Mouse (Mus musculus) heart, embryonic 16.5 days (tissue): Measurements from ENCODE around the gene Srgap1. TPM values are rescaled to one million over a fixed set of nuclear protein-coding genes. Genes with fewer than 3 reads are reported as not detected.

Source experiments
- ATAC-seq: fragments of 200-750 bp; cut with Nextera tagmentation; replicated peaks from 2 replicates; pipeline ENCODE4 v1.8.0; 2017; ENCODE audit warnings: moderate number of reproducible peaks; ENCODE audit not compliant: insufficient read depth, low FRiP score; ENCODE audit errors: extremely low read depth
- H3K27ac ChIP-seq: fragments of 300-500 bp; sonication (generic); 2 replicates; pipeline ENCODE4 v1.5.1; 2014; ENCODE audit warnings: mild to moderate bottlenecking, low read length, control low read depth, moderate library complexity
- H3K27me3 ChIP-seq: fragments of 300-500 bp; sonication (generic); 2 replicates; pipeline ENCODE4 v1.6.1; 2014; ENCODE audit warnings: low read length, mixed read lengths; ENCODE audit not compliant: control insufficient read depth, insufficient read depth
- H3K36me3 ChIP-seq: fragments of 300-500 bp; sonication (generic); 2 replicates; pipeline ENCODE4 v1.6.1; 2014; ENCODE audit not compliant: control insufficient read depth, insufficient read depth
- H3K4me1 ChIP-seq: fragments of 300-500 bp; sonication (generic); 2 replicates; pipeline ENCODE4 v1.6.1; 2014; ENCODE audit warnings: low read length, mixed read lengths; ENCODE audit not compliant: control insufficient read depth, insufficient read depth
- H3K4me2 ChIP-seq: fragments of 300-500 bp; sonication (generic); 2 replicates; pipeline ENCODE4 v1.6.1; 2014; ENCODE audit warnings: low read depth, mild to moderate bottlenecking, control low read depth, low read length
- H3K4me3 ChIP-seq: fragments of 300-500 bp; sonication (generic); 2 replicates; pipeline ENCODE4 v1.5.1; 2014; ENCODE audit warnings: mild to moderate bottlenecking, control low read depth, low read length
- H3K9ac ChIP-seq: fragments of 300-500 bp; sonication (generic); 2 replicates; pipeline ENCODE4 v1.6.1; 2014; ENCODE audit warnings: low read length, control low read depth
- H3K9me3 ChIP-seq: fragments of 300-500 bp; sonication (generic); replicated peaks from 2 replicates; pipeline ENCODE4 v1.6.1; 2016; ENCODE audit warnings: low read length; ENCODE audit not compliant: control insufficient read depth
- WGBS: fragments of 180-500 bp; shearing (Covaris S2); extraction: QIAGEN DNeasy Blood & Tissue Kit; methylation state at CpG from one replicate; pipeline ENCODE4 v1.1.7; 2014; 5-methylcytosine and 5-hydroxymethylcytosine counted together
- polyA plus RNA-seq: library from polyadenylated mRNA; unstranded; fragments of >200 nt; fragmentation: Nextera tagmentation; extraction: Ambion mirVana; gene quantifications from 2 replicates; pipeline ENCODE4 v1.2.1, GENCODE M21; 2015

The Srgap1 gene
- polyA plus RNA-seq, 1 experiment from 2014 or later = 7.1 TPM

- ATAC-seq = no peak
Measured at GRCm38 (mm10) chr10:121994660-121995059, 52.5 kb downstream of the Srgap1 start.

DNA sequence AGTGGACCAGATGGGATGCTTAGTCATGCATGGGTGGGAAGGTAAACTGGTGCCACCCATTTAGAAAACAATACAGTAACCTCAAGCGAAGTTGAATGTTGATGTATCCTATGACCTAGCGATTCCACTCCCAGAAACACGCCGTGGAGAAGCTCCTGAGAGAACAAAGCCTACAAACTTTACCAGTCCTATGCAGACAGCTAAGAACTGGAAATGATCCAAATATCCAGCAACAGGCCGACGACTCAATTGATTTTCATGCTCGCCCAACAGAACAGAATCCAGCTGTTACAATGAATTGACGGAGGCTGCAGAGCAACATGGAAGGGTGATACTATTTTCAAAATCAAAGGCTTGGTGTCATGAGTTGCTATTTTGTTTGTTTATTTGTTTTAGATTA lies 54.5 kb downstream of the Srgap1 start:
- H3K27ac ChIP-seq = no peak overlapping the region
- 69% methylated on average over 8 of the region's 8 CpGs for WGBS
- H3K9me3 ChIP-seq = no peaks in the 10 kb centered on the region
- no peak for ATAC-seq
- H3K9ac ChIP-seq = no peak overlapping the region
- no peak overlapping the region for H3K4me3 ChIP-seq
- H3K4me1 ChIP-seq = peaks cover 2% of the 10 kb centered on the region; the same call in 1 of the 2 replicates
- H3K36me3 ChIP-seq = no peaks in the 10 kb centered on the region
- H3K27me3 ChIP-seq = no peaks in the 10 kb centered on the region
- no peak overlapping the region for H3K4me2 ChIP-seq

More at GRCm38 (mm10) chr10:121994660-121995059, 52.5 kb downstream of the Srgap1 start:
- Histone ChIP-seq H3K9ac (no peak overlapping the region), H3K36me3 (no peaks in the 10 kb centered on the region), H3K27ac (no peak overlapping the region), H3K4me3 (no peak overlapping the region), H3K27me3 (no peaks in the 10 kb centered on the region), H3K4me2 (no peak overlapping the region), H3K4me1 (peaks cover 2% of the 10 kb centered on the region; the same call in 1 of the 2 replicates), H3K9me3 (no peaks in the 10 kb centered on the region)
- WGBS = 53% methylated on average over 5 of the region's 5 CpGs

DNA sequence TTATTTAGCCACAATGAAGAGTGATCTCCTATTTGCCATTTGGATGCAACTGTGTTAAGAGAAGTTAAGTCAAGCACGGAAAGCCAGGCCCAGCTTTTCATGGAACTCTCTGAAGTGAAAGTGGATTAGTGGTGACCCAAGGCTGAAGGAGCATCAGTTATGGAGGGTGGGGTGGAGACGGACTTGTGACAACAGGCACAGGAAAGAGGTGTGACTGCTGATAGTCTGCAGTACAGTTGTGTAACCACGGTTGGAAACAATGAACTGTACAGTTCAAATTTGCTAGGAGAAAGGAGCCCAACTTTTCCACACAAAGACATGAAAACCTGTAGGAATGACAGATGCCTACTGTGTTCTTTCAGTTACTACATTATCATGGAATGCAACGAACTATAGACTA lies 60.1 kb downstream of the Srgap1 start:
- no peak overlapping the region for H3K4me3 ChIP-seq
- H3K9me3 ChIP-seq = no peaks in the 10 kb centered on the region
- H3K9ac ChIP-seq = no peak overlapping the region
- H3K4me1 ChIP-seq = peaks cover 4% of the 10 kb centered on the region; the same call in 1 of the 2 replicates
- ATAC-seq = no peak
- H3K27ac ChIP-seq = no peak overlapping the region
- no peaks in the 10 kb centered on the region for H3K27me3 ChIP-seq
- 66% methylated on average over 4 of the region's 4 CpGs for WGBS
- H3K36me3 ChIP-seq = no peaks in the 10 kb centered on the region
- H3K4me2 ChIP-seq = no peak overlapping the region

DNA sequence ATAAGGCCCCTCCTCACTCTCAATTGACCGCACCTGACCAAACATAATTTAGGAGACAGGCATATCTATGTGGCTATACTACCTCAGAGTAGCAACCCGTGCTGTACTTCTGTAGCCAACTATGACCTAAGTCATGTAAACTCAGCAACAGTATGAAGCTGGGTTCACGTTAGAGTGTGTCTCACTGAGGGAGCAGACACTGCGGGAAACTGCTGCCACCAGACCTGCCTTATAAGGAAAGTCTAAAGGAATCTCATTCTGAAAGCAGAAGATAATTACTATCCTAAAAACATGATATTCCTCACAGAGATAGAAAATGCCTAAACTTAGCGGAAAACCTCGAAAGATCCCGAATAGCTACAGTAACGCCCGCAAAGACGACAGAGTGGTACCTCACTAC lies 62.2 kb downstream of the Srgap1 start:
- no peak for ATAC-seq
- Histone ChIP-seq H3K36me3 (no peaks in the 10 kb centered on the region), H3K27ac (no peak overlapping the region), H3K4me2 (no peak overlapping the region), H3K4me1 (peaks cover 4% of the 10 kb centered on the region; the same call in 1 of the 2 replicates), H3K4me3 (no peak overlapping the region), H3K9me3 (no peaks in the 10 kb centered on the region), H3K9ac (no peak overlapping the region), H3K27me3 (no peaks in the 10 kb centered on the region)
- 75% methylated on average over 10 of the region's 10 CpGs for WGBS

GRCm38 (mm10) chr10:121983993-121984610 lies 63.0 kb downstream of the Srgap1 start:
- Histone ChIP-seq H3K4me2 (no peak overlapping the region), H3K9ac (no peak overlapping the region), H3K4me1 (peaks cover 4% of the 10 kb centered on the region; the same call in 1 of the 2 replicates), H3K9me3 (no peaks in the 10 kb centered on the region), H3K36me3 (no peaks in the 10 kb centered on the region), H3K27ac (no peak overlapping the region), H3K27me3 (no peaks in the 10 kb centered on the region), H3K4me3 (no peak overlapping the region)
- 43% methylated on average over 10 of the region's 10 CpGs for WGBS
- ATAC-seq = no peak

DNA sequence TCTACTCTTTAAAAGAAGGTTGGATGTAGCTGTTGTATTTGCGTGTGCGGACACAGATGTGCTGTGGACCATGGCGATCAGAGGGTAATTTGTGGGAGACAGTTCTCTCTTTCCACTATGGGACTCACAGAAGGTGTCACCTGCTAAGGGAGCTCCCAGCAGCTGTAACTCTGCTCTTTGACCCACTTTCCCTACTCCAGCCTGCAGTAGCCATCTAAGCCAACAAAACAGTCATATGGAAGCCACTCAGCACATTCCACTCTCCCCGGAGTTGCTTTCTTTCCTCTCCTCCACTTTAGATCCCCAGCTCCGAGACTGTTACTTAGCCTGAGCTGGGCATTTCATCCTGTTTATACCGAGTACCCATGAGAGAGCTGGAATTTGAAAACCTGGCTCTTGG lies 71.8 kb downstream of the Srgap1 start:
- Histone ChIP-seq H3K4me3 (no peak overlapping the region), H3K9me3 (no peaks in the 10 kb centered on the region), H3K36me3 (no peaks in the 10 kb centered on the region), H3K4me1 (peaks cover 10% of the 10 kb centered on the region), H3K4me2 (no peak overlapping the region), H3K27ac (no peak overlapping the region), H3K27me3 (no peaks in the 10 kb centered on the region), H3K9ac (no peak overlapping the region)
- 76% methylated on average over 6 of the region's 6 CpGs for WGBS
- ATAC-seq = no peak

DNA sequence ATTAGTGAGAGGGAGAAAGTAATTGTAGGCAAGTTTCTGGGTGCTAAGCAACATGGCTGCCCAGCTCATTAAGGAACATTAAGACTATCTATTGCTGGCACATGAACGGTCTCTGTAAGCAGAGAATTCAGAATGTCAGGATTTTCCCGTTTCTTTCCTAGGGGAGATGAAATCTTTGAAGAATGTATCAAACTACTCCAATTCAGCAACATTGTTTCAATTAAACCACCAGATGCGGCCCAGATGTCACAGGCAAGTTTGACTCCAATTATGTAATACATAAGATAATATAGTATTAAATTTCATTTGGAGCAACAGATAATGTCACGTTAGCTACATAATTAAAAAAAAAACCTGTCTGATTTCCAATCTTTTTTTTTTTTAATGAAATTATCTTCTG lies 72.5 kb downstream of the Srgap1 start:
- Histone ChIP-seq H3K27ac (no peak overlapping the region), H3K27me3 (no peaks in the 10 kb centered on the region), H3K9ac (no peak overlapping the region), H3K36me3 (no peaks in the 10 kb centered on the region), H3K4me1 (peaks cover 10% of the 10 kb centered on the region), H3K9me3 (no peaks in the 10 kb centered on the region), H3K4me3 (no peak overlapping the region), H3K4me2 (no peak overlapping the region)
- ATAC-seq = no peak
- WGBS = 71% methylated on average over 4 of the region's 4 CpGs

- no peak for ATAC-seq
- no peaks in the 10 kb centered on the region for H3K36me3 ChIP-seq
- H3K9me3 ChIP-seq = no peaks in the 10 kb centered on the region
- no peak overlapping the region for H3K4me2 ChIP-seq
- no peak overlapping the region for H3K27ac ChIP-seq
- H3K4me1 ChIP-seq = peaks cover 17% of the 10 kb centered on the region
- H3K9ac ChIP-seq = no peak overlapping the region
- no peaks in the 10 kb centered on the region for H3K27me3 ChIP-seq
- WGBS = 94% methylated on average over 7 of the region's 7 CpGs
- H3K4me3 ChIP-seq = no peak overlapping the region
Measured at GRCm38 (mm10) chr10:121973281-121973680, 73.8 kb downstream of the Srgap1 start.

DNA sequence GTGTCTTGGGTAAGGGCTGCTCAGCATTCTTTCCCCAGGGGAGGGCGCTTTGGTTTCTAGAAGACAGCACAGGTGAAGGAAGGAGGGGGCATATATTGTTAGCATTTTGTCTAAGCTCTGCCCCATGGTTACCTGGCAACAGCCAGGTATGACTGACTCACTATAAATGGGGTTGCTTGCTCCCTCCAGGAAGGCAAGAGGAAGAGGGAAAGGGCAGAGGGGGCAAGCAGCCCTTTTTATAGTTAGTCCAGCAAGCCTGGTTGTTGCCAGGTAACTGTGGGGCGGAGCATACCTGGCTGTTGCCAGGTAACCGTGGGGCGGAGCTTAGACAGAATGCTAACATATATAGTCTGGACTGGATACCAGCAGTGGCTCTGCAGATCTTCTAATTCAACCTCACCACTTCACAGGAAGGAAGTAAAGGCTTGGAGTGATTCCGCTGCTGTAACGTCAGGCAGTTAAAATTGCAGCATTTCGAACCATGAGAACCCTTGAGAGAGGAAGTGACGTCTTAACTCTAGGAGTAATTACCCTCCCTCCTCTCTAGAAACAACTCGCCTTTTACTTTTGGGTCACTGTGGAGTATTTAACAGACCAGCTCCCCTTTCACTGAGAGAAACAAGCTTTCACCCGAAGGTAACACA lies 74.7 kb downstream of the Srgap1 start:
- no peaks in the 10 kb centered on the region for H3K9me3 ChIP-seq
- H3K4me3 ChIP-seq = no peak overlapping the region
- no peak overlapping the region for H3K4me2 ChIP-seq
- H3K9ac ChIP-seq = no peak overlapping the region
- no peaks in the 10 kb centered on the region for H3K36me3 ChIP-seq
- H3K27ac ChIP-seq = peak overlapping the region; percentile 19
- H3K4me1 ChIP-seq = peaks cover 19% of the 10 kb centered on the region
- ATAC-seq = no peak
- WGBS = 78% methylated on average over 10 of the region's 10 CpGs
- no peaks in the 10 kb centered on the region for H3K27me3 ChIP-seq
